Mouse (Mus musculus): Measurements from ENCODE around the gene Stk19.
"Not testable (repeated sequence)": the region's sequence is repeated elsewhere in the genome, so short reads cannot be mapped to it uniquely, and the experiment has no call there.

Stk19 gene

GRCm38 (mm10) chr17:34797211-34797995, 39.3 kb downstream of the Stk19 start:
- DNase-seq (ENCODE audit: low read depth, low spot score) = not testable (repeated sequence)

- DNase-seq (ENCODE audit: low read depth, low spot score) = no peak
Observed at GRCm38 (mm10) chr17:34796311-34797140, 40.2 kb downstream of the Stk19 start.

GRCm38 (mm10) chr17:34795633-34796032, 41.1 kb downstream of the Stk19 start:
- DNase-seq (ENCODE audit: low read depth, low spot score) = peak; percentile 19

- no peak for DNase-seq (ENCODE audit: low read depth, low spot score)
Observed at GRCm38 (mm10) chr17:34795016-34795415, 41.7 kb downstream of the Stk19 start.

- DNase-seq (ENCODE audit: low read depth, low spot score) = no peak
Observed at GRCm38 (mm10) chr17:34777680-34778325, 58.9 kb downstream of the Stk19 start.

All from mesoderm, embryonic 11.5 days (tissue).